Mouse (Mus musculus) heart, adult 2 months (tissue): ENCODE results near the gene Acox2.

ENCODE experiments used
- CTCF ChIP-seq: fragments of 200-600 bp; IDR thresholded peaks from 2 replicates; pipeline ENCODE4 v1.8.1; 2022; ENCODE audit warnings: antibody characterized with exemption, mild to moderate bottlenecking, moderate library complexity
- EP300 ChIP-seq: fragments of 200-500 bp; IDR thresholded peaks from 2 replicates; pipeline ENCODE4 v1.6.1; 2011; ENCODE audit warnings: low read depth, low read length, control low read depth; ENCODE audit not compliant: insufficient read depth
- POLR2A ChIP-seq: fragments of 200-500 bp; IDR thresholded peaks from 2 replicates; pipeline ENCODE4 v1.6.1; 2011; ENCODE audit warnings: mild to moderate bottlenecking, low read depth, low read length, control low read depth; ENCODE audit not compliant: insufficient read depth

DNA sequence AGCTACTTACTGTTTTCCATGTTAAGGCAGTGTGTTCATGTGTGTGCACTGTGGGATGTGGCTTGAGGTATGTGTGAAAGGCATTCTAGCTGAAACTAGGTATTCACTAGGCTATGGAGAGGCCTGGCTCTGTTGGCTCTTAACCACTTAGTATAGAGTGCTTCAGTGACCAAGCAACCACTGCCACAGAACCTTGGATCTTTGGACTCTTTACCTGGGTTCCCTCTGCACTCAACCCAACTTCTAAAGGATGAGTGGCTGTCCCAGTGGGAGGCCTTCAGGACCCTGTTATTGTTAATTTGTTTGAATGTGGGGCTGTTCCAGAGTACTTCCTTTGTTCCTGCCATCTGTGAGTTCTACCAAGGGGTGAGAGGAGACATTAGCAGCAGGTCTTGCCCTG is 17.3 kb downstream of the Acox2 start:
- no peak for TF ChIP-seq CTCF
- TF ChIP-seq POLR2A, result no peak
- no peak for TF ChIP-seq EP300
